Mouse (Mus musculus) frontal cortex, adult 2 months (tissue): Measurements from ENCODE around the gene Cers3. TPM values are rescaled to one million over a fixed set of nuclear protein-coding genes. Genes with fewer than 3 reads are reported as not detected.

ENCODE experiments used
- DNase-seq, 2 experiments: peaks; one replicate each; pipeline ENCODE4 v3.0.0; 2022; ENCODE audit warnings: low spot score in 1 of 2; ENCODE audit errors: extremely low spot score in 1 of 2
- polyA plus RNA-seq: library from polyadenylated mRNA; depleted of rRNA; stranded (reverse); fragments of >200 nt; gene quantifications from 2 replicates; pipeline ENCODE4 v1.2.3, GENCODE M21; 2012

Cers3 gene
- polyA plus RNA-seq, 1 experiment = 0.34 TPM

- no peak for DNase-seq
Measured at GRCm38 (mm10) chr7:66779944-66780942, 36.9 kb downstream of the Cers3 start.

DNA sequence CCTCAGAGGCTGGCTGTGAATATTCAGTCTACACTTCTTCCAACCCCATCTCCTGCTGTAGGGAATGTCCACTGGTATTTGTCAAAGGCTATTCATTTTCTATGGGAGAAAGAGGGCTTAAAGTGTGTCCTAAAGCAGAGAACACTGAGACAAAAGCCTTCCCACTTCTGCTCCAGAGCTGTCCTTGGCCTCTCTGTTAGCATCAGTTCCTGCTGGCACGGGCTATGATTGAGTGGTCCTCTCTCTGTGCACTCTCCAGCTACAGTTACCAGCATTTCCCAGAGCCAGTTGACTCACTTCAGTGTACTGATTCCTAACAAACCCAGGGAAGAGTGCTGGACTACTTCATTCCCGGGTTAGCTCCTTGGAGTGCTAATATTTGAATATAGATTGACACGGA is 43.2 kb downstream of the Cers3 start:
- DNase-seq = no peak

- DNase-seq = no peak
Measured at GRCm38 (mm10) chr7:66787816-66788215, 44.5 kb downstream of the Cers3 start.

DNA sequence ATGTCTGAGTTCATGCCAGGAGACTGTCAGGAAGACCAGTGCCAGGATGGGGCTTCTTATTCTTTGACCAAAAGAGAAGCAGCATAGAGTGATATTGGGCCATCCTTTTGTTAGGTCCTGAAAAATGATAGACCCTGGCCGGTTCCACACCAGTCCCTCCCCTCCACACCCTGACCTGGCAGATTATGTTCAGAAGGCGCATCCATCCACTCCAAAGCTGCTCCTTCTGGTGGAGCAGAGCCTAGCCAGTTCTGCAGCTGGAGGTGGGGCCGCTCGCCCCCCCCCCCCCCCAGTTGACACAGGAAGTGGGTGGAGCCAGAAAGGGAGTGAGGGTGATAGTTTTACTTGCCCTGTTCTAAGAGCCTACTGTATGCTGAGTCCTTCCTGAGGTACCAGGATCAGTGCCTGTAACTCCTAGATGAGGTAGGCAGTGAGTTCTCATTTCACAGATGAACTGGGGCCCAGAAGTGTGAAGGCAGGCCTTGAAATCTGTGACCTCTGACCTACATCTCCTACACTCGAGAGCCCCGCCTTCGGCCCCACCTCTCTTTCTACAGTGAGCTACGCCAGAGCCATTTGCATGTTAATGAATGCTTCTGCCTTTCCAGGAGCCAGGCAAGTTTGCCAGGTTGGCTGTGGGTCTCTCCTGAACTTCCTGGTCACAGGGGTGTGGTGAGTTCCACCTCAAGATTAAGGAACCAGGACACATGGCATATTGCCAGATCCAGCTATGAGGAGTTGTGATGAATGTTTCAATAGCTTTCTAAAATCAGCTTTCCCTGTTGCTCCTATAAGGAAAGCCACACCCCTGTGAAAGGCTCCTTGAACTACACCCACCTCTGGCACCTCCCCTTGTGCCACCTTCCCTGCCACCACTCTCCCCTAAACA is 46.8 kb downstream of the Cers3 start:
- no peak for DNase-seq

GRCm38 (mm10) chr7:66791022-66791421 is 47.7 kb downstream of the Cers3 start:
- no peak for DNase-seq

GRCm38 (mm10) chr7:66796909-66797308 is 53.6 kb downstream of the Cers3 start:
- DNase-seq = no peak

GRCm38 (mm10) chr7:66797345-66797744 is 54.0 kb downstream of the Cers3 start:
- DNase-seq = no peak

GRCm38 (mm10) chr7:66798826-66799225 is 55.5 kb downstream of the Cers3 start:
- no peak for DNase-seq

- DNase-seq = no peak
Measured at GRCm38 (mm10) chr7:66800784-66801183, 57.5 kb downstream of the Cers3 start.

GRCm38 (mm10) chr7:66801785-66802184 is 58.5 kb downstream of the Cers3 start:
- DNase-seq = no peak

DNA sequence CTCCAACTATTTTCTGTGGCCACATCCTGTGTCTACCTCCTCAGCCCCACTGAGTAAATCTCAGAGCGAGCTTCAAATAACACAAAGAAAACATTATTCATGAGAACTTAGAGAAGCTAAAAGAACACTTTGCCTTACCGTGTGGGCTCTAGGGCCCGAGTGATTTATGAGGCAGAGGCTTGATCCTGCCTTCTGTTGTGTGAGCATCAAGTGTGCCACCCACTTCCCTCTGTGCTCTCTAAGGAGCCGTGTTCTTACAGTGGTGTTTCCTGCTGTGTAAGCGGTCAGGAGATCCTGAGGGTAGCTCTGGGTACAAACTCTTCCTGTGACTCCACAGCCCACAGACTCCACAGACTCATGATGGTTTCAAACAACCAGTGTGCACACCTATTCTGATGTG is 60.5 kb downstream of the Cers3 start:
- DNase-seq = no peak

DNA sequence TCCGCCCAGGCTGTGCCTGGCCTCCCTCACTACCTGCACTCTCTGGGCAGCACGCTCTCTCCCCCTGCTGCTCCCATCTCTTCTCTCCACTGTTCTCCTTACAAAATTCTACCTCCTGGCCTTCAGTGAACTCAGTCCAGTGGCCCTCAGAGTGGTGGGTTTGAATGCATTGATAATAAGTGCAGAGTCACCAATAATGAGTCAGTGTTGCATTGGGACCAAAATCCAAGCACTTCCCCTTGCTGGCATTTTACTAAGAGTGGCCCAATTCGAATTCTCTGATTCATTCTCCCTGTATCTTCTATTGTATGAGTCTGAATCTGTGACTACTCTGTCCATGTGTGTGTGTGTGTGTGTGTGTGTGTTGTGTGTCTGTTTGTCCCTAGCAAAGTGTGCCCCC is 63.5 kb downstream of the Cers3 start:
- DNase-seq = no peak

- no peak for DNase-seq
Measured at GRCm38 (mm10) chr7:66810436-66810835, 67.1 kb downstream of the Cers3 start.

- DNase-seq = no peak
Measured at GRCm38 (mm10) chr7:66811294-66811693, 68.0 kb downstream of the Cers3 start.

- DNase-seq = no peak
Measured at GRCm38 (mm10) chr7:66812289-66812688, 69.0 kb downstream of the Cers3 start.

GRCm38 (mm10) chr7:66812737-66813136 is 69.4 kb downstream of the Cers3 start:
- DNase-seq = peak; percentile 2 to 68

DNA sequence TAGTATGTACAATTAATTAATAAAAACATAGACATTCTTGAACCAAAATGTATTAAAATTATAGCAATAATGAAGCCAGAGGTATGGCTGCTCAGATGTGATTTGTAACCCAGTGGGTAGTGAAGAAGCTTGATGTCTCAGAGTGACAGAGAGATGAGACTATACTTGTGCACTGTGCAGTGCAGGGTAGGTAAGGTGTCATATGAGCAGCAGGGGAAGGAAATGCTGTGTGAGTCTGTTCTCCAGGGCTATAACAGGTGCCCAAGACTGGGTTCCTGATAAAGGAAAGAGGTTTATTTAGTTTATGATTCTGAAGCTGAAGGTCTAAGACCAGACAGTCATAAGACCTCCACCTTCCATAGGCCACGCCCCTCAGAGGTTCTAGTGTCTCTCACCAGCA is 69.9 kb downstream of the Cers3 start:
- no peak for DNase-seq

GRCm38 (mm10) chr7:66815526-66815925 is 72.2 kb downstream of the Cers3 start:
- DNase-seq = no peak

DNA sequence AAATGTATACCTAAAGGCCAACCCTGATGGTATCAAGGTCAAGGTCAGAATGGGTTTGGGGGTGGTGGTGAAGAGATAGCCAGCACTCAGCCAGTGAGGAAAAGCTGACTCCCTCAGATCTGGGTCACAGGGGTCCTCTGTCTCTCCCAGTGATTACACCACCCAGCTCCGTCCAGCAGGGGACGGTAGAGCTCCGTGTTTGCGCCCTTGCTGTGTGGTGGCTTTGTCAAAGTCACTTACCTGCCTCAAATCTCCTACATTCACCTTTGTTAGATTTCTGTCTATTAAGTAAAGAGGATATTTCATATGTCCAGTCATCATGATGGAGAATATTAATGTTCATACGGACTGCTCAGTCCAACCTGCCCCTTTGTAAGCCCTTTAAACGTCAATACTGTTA is 76.7 kb downstream of the Cers3 start:
- peak in 1 of 2 experiments; percentile 64 for DNase-seq

DNA sequence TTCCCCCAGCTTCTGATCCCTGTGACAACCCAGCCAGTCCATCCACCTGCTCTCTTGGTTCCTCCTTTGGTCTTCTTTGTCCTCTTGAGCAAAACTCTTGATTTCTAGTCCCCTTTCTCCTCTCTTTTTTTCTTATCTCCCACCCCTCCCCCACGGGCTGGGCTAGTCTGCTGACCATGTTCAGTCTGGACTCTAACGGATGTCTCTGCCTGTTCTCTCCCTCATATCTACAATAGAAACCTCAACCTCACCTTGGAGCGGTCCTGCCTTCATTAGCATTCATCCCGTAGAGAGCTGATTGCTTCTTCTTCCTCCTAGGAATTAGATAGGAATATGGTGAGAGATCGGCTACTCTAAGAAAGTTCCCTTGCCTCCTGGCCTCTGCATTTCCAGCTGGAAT is 87.5 kb downstream of the Cers3 start:
- no peak for DNase-seq

DNA sequence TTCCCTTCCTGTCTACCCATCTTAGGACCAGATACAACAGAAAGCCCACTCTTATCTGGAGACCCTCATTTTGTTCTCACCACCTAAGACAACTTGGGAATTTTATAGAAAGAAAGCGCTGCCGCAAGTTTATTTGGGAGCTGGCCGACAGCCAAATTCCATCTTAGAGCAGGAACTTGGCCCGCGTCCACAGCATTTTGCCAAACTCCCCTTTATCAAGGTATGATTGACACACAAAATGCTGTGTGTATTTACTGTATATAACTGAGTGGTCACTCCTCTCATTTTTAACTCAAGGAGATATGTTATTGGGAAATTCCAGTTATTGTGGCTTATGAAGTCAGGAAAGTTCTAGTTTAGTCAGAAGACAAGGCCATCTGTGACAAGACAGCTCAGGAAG is 88.0 kb downstream of the Cers3 start:
- DNase-seq = no peak
